Mouse (Mus musculus) forebrain, embryonic 10.5 days (tissue): ENCODE data around the gene Ubr7. TPM values are rescaled to one million over a fixed set of nuclear protein-coding genes. Genes with fewer than 3 reads are reported as not detected.

Experiments used
- DNase-seq: peaks from one replicate; pipeline ENCODE4 v3.0.0-alpha.2; 2017; ENCODE audit warnings: low spot score; ENCODE audit errors: extremely low spot score
- H3K27ac ChIP-seq: fragments of 300-500 bp; sonication (generic); 2 replicates; pipeline ENCODE4 v1.5.1; 2016; ENCODE audit warnings: mild to moderate bottlenecking
- H3K27me3 ChIP-seq: fragments of 300-500 bp; sonication (generic); 2 replicates; pipeline ENCODE4 v1.6.1; 2016; ENCODE audit warnings: mild to moderate bottlenecking; ENCODE audit not compliant: poor library complexity, severe bottlenecking
- H3K36me3 ChIP-seq: fragments of 300-500 bp; sonication (generic); replicated peaks from 2 replicates; pipeline ENCODE4 v1.6.1; 2016; ENCODE audit warnings: mild to moderate bottlenecking, moderate library complexity
- H3K4me1 ChIP-seq: fragments of 300-500 bp; sonication (generic); 2 replicates; pipeline ENCODE4 v1.6.1; 2016
- H3K4me3 ChIP-seq: fragments of 300-500 bp; sonication (generic); 2 replicates; pipeline ENCODE4 v1.5.1; 2016; ENCODE audit warnings: mild to moderate bottlenecking, moderate library complexity
- H3K9me3 ChIP-seq: fragments of 300-500 bp; sonication (generic); 2 replicates; pipeline ENCODE4 v1.6.1; 2016; ENCODE audit warnings: mild to moderate bottlenecking, moderate library complexity
- WGBS: fragments of 180-500 bp; shearing (Covaris S2); methylation state at CpG from one replicate; pipeline ENCODE4 v1.1.7; 2016; 5-methylcytosine and 5-hydroxymethylcytosine counted together
- polyA plus RNA-seq: library from polyadenylated mRNA; unstranded; fragments of >200 nt; fragmentation: Nextera tagmentation; extraction: Ambion mirVana; gene quantifications from 2 replicates; pipeline ENCODE4 v1.2.1, GENCODE M21; 2016

Ubr7 gene
- 67.8 and 71.6 TPM in 2 replicates for polyA plus RNA-seq

DNA sequence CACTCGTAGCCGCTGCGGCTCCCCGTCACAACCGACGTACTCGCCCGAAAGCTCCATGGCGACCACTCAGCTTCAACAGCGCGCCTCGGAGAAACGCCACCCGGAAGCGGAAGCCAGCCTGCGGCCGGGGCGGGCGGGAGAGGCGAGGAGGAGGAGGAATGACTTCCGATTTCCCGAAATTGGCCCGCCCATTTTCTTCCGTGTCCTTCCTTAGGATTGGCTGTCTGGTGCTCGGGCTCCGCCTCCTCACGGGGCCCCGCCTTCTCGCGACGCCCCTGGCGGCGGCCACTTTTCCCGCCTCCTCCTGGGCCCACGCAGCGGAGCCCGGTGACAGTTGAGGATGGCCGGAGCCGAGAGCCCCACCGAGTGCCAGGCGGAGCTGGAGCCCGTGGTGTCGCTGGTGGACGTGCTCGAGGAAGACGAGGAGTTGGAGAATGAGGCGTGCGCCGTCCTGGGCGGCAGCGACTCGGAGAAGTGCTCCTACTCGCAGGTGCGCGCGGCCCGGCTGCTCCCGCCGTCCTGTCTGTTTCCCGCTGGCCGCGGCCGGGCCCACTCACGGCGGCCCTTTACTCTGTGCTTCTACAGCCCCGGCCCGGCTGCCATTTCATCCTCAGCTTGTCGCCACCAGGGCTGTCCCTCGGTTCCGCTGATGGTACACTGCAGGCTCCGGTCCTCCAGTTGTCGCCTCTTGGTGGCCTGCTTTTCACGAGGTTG lies at the start of gene Ubr7, which contains the start of the genes Gm28051 and Gon7:
Ubr7 (plus strand) TSS at position 279 of the 714 bp plus-strand sequence.
Gm28051 (minus strand) TSS at position 77 of the 714 bp plus-strand sequence.
Gon7 (minus strand) TSS at position 115 of the 714 bp plus-strand sequence.
- H3K9me3 ChIP-seq, result no peaks in the 10 kb centered on the region
- peak within 1 kb of the TSS; percentile 91 for H3K4me3 ChIP-seq
- no peaks in the 10 kb centered on the region for H3K27me3 ChIP-seq
- peaks cover 32% of the 10 kb centered on the region for H3K4me1 ChIP-seq
- peak within 1 kb of the TSS; percentile 94 for H3K27ac ChIP-seq
- peak; percentile 98 for DNase-seq
- whole genome bisulfite sequencing, result under 1% methylated on average over 68 of the region's 73 CpGs
- H3K36me3 ChIP-seq, result peaks cover 55% of the 10 kb centered on the region

DNA sequence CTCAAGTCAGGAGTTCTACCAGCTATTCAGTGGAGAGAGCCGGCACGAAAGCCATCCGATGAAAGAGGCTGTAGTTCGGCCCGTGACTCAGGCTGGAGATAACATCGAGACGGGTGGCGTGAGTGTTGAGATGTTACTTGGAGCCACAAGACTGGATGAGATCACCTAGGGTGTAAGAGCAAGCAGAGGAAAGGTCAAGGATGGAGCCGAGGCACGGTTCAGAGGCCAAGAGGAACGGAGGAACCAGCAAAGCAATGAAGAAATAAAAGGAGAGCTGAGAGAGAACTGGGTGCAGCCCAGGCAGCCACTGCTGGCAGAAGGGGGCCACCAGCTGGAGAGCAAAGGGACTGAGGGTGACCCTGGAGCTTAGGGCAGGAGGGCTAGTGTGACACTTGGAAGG lies 49.5 kb upstream of the Ubr7 start:
- Histone ChIP-seq H3K4me3 (no peak overlapping the region), H3K4me1 (peaks cover 33% of the 10 kb centered on the region), H3K27me3 (peaks cover 33% of the 10 kb centered on the region), H3K36me3 (no peaks in the 10 kb centered on the region), H3K9me3 (no peaks in the 10 kb centered on the region), H3K27ac (no peak overlapping the region)
- DNase-seq, result no peak
- 87% methylated on average over 11 of the region's 11 CpGs for WGBS

DNA sequence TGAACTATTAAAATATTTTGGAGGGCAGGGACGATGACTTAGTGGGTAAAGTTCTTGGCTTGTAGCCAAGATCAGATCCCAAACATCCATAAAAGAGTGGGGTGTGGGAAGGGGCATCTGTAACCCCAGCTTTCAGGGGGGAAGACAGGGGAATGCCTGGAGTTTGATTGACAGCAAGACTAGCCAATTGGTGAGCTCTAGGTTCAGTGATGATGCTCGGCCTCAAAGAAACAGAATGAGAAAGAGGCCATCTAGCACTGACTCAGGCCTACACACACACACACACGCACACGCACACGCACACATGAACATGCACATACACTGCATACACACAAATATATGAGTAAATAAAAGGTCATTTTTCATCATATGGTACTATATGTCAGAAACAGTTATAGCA lies 47.9 kb upstream of the Ubr7 start:
- Histone ChIP-seq H3K27ac (no peak overlapping the region), H3K4me1 (peaks cover 19% of the 10 kb centered on the region), H3K36me3 (no peaks in the 10 kb centered on the region), H3K4me3 (no peak overlapping the region), H3K9me3 (no peaks in the 10 kb centered on the region), H3K27me3 (peaks cover 26% of the 10 kb centered on the region)
- 94% methylated on average over 5 of the region's 5 CpGs for WGBS
- DNase-seq, result no peak

DNA sequence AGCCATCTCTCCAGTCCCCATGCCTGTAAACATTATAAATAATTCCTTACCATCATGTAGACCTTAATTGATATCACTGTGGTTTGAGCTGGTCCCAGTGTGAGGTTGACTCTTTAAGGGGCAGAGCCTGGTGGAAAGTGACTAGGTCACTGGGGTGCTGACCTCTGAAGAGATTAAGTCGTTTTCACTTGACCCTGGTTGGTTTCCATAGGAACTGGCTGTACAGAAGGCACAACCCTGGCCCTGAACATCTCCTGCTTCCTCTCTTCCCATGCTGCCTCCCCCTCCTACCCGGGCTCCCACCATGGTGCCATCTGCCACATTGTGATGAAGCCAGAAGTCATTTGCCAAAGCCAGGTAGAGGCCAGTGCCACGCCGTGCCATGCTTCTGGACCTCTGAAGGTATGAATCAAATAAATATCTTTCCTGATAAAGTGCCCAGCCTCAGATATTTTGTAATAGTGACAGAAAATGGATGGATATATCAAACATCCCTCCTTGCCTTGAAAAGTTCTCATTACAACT lies 46.9 kb upstream of the Ubr7 start:
- H3K9me3 ChIP-seq, result no peaks in the 10 kb centered on the region
- no peak overlapping the region for H3K27ac ChIP-seq
- 57% methylated on average over 4 of the region's 4 CpGs for WGBS
- H3K4me3 ChIP-seq, result no peak overlapping the region
- H3K27me3 ChIP-seq, result peaks cover 26% of the 10 kb centered on the region
- DNase-seq, result no peak
- peaks cover 11% of the 10 kb centered on the region for H3K4me1 ChIP-seq
- no peaks in the 10 kb centered on the region for H3K36me3 ChIP-seq

DNA sequence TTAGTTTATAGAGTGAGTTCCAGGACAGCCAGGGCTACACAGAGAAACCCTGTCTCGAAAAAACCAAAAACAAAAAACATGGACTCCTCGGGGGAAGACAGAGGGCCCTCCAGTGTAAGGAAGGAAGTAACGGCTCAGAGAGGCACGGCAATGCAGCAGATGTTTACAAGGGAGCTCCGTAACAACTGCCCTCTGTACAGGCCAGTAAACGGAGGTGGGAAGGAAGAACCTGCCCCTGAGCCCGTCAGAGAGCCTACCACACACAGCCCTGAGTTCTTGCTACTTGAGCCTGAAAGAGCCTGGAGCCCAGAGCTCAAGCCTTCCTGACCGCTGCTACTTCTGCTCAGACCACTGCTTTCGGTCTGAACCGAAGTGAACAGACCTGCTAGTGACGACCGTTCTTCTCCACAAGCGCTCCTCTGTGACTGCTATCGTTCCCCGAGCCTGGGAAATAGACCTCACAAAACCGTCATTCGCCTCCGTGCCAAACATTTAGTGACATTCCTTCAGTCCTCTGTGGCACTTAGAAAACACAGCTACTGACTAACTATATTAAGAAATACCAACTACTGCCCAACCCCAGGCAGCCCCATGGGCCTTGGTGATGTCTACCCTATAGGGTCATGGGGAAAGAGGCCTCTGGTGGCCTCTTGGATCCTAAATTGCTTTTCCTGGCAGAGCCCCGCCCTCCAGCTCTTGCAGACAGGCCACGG lies 44.5 kb upstream of the Ubr7 start:
- H3K4me3 ChIP-seq, result no peak overlapping the region
- H3K36me3 ChIP-seq, result no peaks in the 10 kb centered on the region
- H3K27ac ChIP-seq, result no peak overlapping the region
- H3K9me3 ChIP-seq, result no peaks in the 10 kb centered on the region
- no peak for DNase-seq
- WGBS, result 82% methylated on average over 20 of the region's 20 CpGs
- H3K27me3 ChIP-seq, result 0 out of 2 replicates have a peak, but pooled peaks cover 2% of the 10 kb centered on the region
- peaks cover 9% of the 10 kb centered on the region for H3K4me1 ChIP-seq

DNA sequence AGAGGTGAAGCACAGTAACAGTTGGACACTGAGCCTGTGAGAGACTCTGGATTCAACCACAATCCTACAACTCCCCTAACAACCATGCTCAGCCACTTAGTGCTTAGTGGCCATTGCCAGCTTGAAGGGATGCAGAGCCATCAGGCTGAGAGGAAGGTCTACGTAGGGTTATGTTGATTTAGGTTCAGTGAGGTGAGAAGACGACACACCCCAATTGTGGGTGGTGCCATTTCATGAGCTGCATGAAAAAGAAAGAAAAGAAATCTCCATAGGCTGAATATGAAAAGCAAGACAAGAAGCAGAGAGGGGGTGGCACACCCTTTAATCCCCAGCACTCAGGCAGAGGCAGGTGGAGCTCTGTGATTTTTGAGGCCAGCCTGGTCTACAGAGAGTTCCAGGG lies 43.7 kb upstream of the Ubr7 start:
- Histone ChIP-seq H3K9me3 (no peaks in the 10 kb centered on the region), H3K27me3 (no peaks in the 10 kb centered on the region), H3K27ac (no peak overlapping the region), H3K4me1 (peaks cover 10% of the 10 kb centered on the region), H3K36me3 (no peaks in the 10 kb centered on the region), H3K4me3 (no peak overlapping the region)
- no peak for DNase-seq
- WGBS, result 86% methylated on average over 2 of the region's 2 CpGs

DNA sequence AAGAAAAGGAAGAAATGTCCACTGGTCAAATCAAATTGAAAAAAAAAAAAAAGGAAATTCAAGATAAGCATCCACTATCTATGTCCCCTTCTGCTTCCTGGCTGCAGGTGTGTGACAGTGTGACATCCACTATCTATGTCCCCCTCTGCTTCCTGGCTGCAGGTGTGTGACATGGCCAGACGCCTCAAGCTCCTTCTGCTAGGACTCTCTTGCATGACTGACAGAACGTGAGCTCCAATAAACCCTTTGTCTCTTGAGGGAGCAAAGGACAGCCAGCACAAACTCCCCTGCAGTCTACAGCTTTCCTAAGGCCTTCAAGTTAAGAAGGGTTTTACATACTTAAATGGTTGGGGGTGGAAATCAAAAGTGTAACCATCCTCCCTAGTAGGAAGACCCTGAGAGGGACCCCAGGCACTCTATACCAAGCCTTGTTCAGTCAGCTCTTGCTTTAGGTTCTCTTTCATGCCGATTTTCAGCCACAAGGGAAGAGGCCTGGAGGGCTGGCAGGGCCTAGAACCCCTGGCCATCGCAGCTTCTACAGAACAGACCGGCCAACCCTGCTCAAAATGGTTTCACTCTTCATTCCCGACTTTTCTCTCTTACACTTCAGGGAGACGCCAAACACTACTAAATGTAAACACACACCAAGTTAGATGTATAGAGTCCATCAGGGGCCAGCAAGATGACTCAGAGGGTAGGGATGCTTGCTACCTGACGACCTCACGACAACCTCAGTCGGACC lies 42.9 kb upstream of the Ubr7 start:
- Histone ChIP-seq H3K36me3 (no peaks in the 10 kb centered on the region), H3K27ac (no peak overlapping the region)
- WGBS, result 84% methylated on average over 10 of the region's 10 CpGs

DNA sequence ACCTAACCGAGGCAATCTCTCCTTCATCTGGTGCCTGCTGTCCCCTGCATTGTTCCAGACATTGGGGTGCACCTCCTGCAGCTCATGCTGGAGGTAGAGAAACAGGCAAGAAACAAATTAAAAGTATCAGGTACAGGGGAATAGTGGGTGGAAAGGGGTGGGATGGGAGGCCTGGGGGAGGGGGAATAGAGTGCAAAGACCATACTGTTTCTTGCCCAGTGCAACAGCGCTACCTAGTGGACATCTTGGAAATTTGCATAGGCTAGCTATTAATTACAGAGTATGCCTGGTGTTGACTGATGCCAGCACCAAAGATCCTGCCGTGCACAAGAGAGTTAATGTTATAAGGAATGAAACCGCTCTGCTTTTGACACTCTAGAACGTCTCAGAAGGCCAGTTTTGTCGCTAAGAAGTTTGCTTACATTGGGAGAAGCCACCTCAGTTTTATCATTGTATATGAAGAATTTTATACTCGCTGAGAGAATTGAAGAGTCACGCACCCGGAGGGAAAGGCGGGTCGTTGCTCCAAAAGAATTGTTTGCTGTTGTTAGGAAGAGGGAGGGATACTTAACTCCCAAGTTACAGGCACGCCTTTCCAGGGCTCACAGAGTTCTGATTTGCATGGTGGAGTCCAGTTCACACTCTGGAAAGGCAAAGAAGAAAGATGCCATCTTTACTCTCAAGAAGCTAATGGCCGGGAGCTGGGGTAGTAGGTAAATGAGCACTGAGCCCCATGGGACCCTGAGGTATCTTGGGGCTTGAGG lies 38.0 kb upstream of the Ubr7 start:
- peak; percentile 56 for DNase-seq
- no peaks in the 10 kb centered on the region for H3K27me3 ChIP-seq
- H3K9me3 ChIP-seq, result no peaks in the 10 kb centered on the region
- no peak overlapping the region for H3K4me3 ChIP-seq
- H3K4me1 ChIP-seq, result peaks cover 13% of the 10 kb centered on the region
- no peak overlapping the region for H3K27ac ChIP-seq
- WGBS, result 32% methylated on average over 13 of the region's 13 CpGs
- H3K36me3 ChIP-seq, result no peaks in the 10 kb centered on the region

More for the DNA sequence above, 42.9 kb upstream of the Ubr7 start:
- no peak overlapping the region for H3K4me3 ChIP-seq
- no peak for DNase-seq
- peaks cover 14% of the 10 kb centered on the region for H3K4me1 ChIP-seq
- H3K9me3 ChIP-seq, result no peaks in the 10 kb centered on the region
- no peaks in the 10 kb centered on the region for H3K27me3 ChIP-seq

DNA sequence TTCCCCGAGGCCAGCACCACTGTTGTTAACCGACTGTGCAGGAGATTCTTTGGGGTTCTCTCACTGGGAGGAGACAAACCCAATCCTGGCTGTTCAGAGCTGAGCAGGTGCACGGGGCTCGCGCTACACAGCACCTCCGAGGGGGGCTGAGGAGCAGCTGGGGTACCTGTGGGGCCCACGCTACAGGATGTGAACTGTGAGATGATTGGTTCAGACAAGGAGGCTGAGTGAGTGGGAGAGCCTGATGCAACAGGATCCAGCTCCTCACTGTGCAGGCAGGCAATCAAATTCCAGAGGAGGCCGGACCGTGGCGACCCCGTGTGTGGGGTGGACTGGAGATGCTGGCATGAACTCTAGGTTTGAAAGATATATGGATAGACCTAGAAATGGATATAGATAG lies 35.3 kb upstream of the Ubr7 start:
- Histone ChIP-seq H3K27ac (peak overlapping the region; percentile 3; the same call in 1 of the 2 replicates), H3K9me3 (no peaks in the 10 kb centered on the region), H3K36me3 (no peaks in the 10 kb centered on the region), H3K4me3 (no peak overlapping the region), H3K4me1 (peaks cover 13% of the 10 kb centered on the region), H3K27me3 (no peaks in the 10 kb centered on the region)
- WGBS, result 58% methylated on average over 11 of the region's 11 CpGs
- no peak for DNase-seq

DNA sequence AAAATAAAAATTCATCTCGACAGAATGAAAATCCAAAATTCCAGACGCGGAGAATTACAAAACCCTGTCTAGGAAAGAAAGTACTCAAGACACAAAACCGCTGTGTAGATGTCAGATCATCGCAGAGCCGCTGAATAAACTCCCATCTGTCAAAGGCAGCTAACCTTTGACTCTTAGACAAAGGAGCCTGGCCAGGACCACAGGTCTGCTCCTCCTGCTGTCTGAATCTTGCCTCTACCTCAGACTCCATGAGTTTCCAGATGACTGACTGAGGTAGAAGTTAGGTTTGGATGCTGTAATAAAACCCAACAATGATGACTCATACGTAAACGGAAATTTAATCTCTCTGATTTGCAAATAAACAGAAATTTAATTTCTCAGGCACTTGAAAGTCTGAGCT lies 34.8 kb upstream of the Ubr7 start:
- no peak for DNase-seq
- H3K36me3 ChIP-seq, result no peaks in the 10 kb centered on the region
- H3K9me3 ChIP-seq, result no peaks in the 10 kb centered on the region
- H3K4me1 ChIP-seq, result peaks cover 13% of the 10 kb centered on the region
- H3K27me3 ChIP-seq, result no peaks in the 10 kb centered on the region
- 82% methylated on average over 8 of the region's 8 CpGs for WGBS
- no peak overlapping the region for H3K27ac ChIP-seq
- H3K4me3 ChIP-seq, result no peak overlapping the region

DNA sequence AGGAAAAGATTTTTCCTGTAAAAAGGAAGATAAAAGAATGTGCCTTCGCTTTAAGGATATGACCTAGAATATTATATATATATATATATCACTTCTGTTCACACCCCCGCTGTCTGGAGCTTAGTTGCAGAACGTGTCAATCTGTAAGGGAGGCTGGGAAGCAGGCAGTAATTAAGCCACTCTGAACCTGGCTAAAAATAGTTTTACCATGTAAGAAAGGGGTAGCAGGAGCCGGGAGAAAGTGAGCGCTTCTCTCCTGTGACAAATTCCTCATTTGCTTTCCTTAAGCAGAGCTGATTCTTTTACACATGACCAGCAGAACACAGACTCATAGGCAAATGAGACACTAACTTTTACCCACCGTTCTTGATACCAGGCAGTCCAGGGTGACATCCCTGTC lies 33.9 kb upstream of the Ubr7 start:
- Histone ChIP-seq H3K4me1 (peaks cover 13% of the 10 kb centered on the region), H3K4me3 (no peak overlapping the region), H3K27ac (no peak overlapping the region), H3K36me3 (no peaks in the 10 kb centered on the region), H3K9me3 (no peaks in the 10 kb centered on the region), H3K27me3 (no peaks in the 10 kb centered on the region)
- 86% methylated on average over 6 of the region's 6 CpGs for WGBS
- no peak for DNase-seq

DNA sequence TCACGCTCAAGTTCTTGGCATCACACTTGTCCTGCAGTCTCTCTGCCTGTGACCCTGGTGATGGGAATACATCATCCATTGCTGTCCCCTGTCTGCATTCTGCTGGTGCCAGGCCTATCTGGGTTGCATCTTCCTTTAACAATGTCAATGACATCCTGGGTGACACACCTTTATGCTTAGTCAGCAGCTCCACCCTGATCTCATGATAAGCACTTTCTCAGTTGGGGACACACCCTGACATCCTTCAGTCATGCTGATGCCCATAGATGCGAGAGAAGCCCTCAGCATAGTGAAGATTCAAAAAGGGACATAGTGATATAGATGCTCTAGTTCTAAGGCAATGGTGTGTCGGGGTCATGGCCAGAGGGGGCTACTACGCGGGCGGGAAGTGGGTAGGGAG lies 32.6 kb upstream of the Ubr7 start:
- H3K27ac ChIP-seq, result no peak overlapping the region
- H3K36me3 ChIP-seq, result no peaks in the 10 kb centered on the region
- no peak for DNase-seq
- peaks cover 18% of the 10 kb centered on the region for H3K4me1 ChIP-seq
- H3K4me3 ChIP-seq, result no peak overlapping the region
- WGBS, result 94% methylated on average over 6 of the region's 6 CpGs
- no peaks in the 10 kb centered on the region for H3K27me3 ChIP-seq
- no peaks in the 10 kb centered on the region for H3K9me3 ChIP-seq
